Mouse (Mus musculus): Measurements from ENCODE around the gene Clpp. TPM values are rescaled to one million over a fixed set of nuclear protein-coding genes. Genes with fewer than 3 reads are reported as not detected.

Gene Clpp
- 10 to 100 TPM; 12.6 to 19.9 TPM for total RNA-seq (2023)

DNA sequence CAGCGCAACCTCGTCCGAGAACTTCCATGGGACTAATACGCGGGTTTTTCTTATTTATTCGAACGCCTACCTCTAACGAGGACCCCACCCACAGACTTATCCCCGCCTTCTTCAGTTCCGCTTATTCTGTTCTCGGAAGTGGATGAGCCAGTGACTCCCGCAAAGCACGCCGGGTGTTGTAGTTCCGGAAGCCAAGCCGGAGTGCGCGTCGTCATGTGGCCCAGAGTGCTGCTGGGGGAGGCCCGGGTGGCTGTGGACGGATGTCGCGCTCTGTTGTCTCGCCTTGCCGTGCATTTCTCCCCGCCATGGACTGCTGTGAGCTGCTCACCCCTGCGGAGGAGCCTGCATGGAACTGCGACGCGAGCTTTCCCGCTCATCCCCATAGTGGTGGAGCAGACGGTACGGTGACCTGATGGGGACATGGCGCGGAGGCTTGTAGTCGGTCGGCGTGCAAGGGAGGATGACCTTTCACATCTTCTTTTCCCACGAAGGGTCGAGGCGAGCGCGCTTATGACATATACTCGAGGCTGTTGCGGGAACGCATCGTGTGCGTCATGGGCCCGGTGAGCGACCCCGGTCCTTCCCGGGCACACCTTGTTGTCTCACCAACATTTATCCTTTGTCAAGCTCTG is at the start of gene Clpp:
TSS of gene Clpp (plus strand) at position 191 of the 632 bp plus-strand sequence.

DNA sequence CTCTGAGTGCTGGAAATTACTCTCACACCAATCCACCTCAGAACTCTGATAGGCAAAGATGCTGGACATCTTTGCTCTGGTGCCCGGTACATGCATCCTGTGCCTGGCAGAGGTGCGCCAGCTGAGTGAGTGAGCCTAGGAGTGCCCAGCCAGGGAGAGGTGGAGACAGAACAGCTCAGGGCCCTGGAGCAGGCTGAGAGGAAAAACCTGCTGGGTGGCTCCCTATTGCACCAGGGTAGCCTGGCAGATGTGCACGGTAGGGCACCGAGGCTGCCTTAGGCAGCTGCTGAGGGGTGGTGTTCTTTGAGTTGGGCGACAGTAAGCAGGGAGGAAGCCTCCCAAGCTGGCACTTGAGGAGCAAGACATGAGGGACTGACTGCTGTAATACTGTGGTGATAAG is 8.1 kb upstream of the Clpp start, which contains the start of gene Acer1:
TSS of gene Acer1 (minus strand) at position 114 of the 400 bp plus-strand sequence.

DNA sequence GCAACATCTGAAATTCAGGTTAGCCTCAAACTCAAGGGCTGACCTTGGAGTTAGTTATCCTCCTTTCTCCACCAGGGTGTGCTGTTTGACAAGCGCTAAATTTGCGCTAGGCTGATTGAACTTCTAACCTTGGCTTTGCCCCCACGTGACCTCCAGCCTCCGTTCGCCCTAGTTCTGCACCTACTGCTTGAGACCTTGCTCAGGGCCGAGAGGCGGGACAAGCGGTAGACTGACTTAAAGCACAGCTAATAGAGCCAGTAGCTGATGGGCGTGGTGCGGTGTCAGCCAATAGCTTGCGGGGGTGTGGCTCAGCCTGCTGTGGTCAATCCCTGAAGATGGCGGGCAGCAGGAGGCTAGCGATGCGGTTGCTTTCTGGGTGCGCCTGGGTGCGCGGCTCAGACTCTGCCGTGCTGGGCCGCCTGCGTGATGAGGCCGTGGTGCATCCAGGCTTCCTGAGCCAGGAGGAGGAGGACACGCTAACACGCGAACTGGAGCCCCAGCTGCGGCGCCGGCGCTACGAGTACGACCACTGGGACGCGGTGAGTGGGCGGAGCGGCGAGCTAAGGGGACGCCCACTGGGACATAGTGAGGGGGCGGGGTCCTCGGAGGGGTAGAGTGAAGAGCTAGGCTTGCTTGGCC is 7.0 kb downstream of the Clpp start, which contains the start of gene Alkbh7:
TSS of gene Alkbh7 (plus strand) at position 311 of the 639 bp plus-strand sequence.

DNA sequence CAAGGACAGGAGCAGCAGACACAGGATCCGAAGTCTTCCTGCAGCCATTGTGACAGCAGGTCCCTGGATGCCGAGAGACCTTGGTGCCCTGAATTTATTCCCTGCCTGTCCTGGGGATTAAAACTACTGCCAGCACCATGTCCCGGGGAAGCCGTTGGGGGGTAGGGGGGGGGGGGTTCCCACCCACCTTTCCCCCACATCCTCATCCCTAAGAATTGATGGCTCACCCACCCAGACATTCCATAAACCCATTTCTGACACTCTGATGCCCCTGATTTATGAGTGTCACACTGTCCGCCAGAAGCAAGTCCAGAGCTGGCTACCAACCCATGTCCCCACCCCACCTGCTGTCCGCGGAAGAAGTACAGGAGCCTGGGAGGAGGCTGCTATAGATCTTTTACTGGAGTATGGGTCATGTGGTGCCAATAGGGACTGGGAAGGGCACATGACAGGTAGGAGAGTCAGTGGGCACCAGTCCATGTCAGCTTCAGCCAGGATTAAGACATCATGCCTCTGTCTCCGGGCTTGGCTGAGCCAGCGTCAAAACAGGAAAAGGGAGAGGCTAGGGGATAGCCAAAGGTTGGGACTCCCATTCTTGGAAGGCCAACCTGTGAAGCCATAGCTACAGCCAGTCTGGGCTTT is 10.0 kb downstream of the Clpp start, which contains the start of gene Pspn:
TSS of gene Pspn (minus strand) at position 51 of the 642 bp plus-strand sequence.

DNA sequence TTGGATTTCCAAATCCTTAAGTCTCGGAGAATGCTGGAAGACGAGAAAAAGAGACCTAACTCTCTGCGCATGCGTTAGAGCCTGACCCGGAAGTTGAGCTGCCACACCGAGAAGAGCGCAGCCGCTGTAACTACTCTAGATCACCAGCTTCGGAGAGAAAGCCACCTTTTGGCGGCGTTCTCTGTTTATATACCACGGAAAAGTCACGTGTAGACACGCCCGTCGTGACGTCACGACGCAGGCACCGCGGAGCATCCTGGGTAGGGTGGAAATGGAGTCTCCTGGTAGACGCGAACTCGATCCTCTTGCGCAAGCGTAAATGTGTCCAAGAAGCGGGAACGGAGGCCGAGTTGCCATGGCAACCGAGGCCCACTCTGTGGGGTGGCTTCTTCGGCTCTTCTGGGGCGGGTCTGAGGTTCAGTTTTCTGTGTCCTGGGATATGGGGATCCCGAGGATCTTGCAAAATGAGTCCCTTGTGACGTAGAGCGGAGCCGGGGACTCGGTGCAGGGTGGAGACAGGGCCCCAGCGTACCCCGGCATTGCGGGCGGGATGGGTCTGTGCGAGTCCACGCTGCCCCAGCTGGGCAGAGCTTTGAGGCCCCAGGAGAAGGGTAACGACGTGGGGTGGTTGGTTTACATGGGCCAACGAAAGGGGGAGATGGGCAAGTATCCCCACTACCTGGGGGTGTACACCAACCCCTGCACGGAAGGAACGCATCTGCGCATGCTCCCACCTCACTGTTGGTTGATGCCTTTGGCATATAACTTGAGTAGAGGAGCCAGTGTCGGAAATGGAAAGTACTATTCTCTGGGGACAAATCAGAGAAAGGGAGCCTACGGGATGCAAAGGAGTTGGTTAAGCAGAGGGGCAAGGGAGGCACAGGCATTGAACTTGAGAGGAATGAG is 21.4 kb downstream of the Clpp start, which contains the start of the genes Gtf2f1 and Gm17949:
TSS of gene Gtf2f1 (minus strand) at position 53 of the 906 bp plus-strand sequence.
TSS of gene Gm17949 (plus strand) at position 234 of the 906 bp plus-strand sequence.

DNA sequence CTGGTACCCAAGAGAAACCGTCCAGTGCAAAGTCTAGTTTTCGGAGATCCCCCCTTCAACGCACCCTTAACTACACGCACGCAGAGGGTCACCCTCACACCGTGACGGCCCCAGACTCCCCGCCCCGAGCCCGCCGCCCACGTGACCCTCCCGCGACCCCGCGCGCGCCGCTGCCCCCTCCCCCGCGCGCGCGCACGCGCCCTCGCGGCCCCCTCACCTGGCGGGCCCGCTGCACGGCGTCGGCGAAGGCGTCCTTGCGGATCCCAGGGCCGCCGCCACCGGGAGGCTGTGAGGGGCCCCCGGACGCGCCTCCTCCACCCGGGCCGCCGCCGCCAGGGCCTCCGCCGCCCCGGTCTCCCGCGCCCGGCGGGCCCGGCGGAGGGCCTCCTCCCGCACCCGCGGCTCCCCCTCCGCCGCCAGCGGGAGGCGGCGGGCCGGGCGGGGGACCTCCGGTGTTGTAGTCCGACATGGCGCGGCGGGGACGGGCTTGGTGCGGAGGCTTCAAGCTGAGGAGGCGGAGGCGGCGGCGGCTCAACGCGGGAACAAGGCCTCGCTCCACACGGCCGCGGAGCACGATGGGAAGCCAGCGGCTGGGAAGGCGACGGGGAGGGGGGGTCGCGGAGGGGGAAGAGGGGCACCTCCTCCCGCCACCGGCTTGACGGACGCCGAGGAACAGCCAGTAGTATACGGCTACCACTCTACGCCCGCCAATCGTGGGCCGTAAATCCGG is 41.0 kb downstream of the Clpp start, which contains the start of gene Khsrp:
TSS of gene Khsrp (minus strand) at position 592 of the 730 bp plus-strand sequence.

DNA sequence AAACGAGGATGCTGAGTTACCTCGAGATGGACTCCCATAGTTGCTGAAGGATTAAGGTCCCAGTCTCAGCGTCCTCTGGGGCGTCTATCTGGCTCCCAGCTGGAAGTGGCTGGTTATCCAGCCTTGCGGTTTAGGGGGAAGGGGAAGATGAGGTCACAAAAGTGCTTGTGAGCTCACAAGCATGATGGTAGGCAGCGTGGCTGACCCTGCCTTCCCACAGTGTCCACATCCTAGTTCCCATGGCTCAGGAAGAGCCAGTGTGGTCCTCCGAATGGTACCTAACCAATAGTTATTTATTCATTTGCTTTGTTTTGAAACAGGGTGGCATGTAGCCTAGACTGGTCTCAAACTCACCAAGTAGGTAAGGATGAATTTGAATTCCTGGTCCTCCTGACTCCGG is 51.4 kb downstream of the Clpp start, which contains the start of gene Slc25a41:
TSS of gene Slc25a41 (minus strand) at position 101 of the 400 bp plus-strand sequence.

Other genes with a start within 250 kb of the Clpp start
- not detected for gene Nrtn, start 232.8 kb upstream of the Clpp start, total RNA-seq (2023)
- 10 to 100 TPM; 47.3 to 49.5 TPM for gene Dus3l, start 225.5 kb upstream of the Clpp start, total RNA-seq (2023)
- under 1 TPM; 0.42 to 0.70 TPM for gene Prr22, start 220.1 kb upstream of the Clpp start, total RNA-seq (2023)
- gene Rfx2, start 159.3 kb upstream of the Clpp start, total RNA-seq (2023): 10 to 100 TPM; 71.8 to 73.4 TPM
- not detected for gene Acsbg2, start 115.9 kb upstream of the Clpp start, total RNA-seq (2023)
- gene 1700061G19Rik, start 114.8 kb upstream of the Clpp start, total RNA-seq (2023): under 1 TPM in 1 of 2 experiments, not detected in 1; 0.24 TPM
- gene Mllt1, start 54.9 kb upstream of the Clpp start, total RNA-seq (2023): 10 to 100 TPM; 27.3 to 28.0 TPM
- gene Acer1, start 8.2 kb upstream of the Clpp start, total RNA-seq (2023): not detected
- 10 to 100 TPM; 11.1 to 12.4 TPM for gene Alkbh7, start 7.0 kb downstream of the Clpp start, total RNA-seq (2023)
- gene Pspn, start 9.7 kb downstream of the Clpp start, total RNA-seq (2023): 1 to 10 TPM in 1 of 2 experiments, not detected in 1; 1.6 TPM
- 10 to 100 TPM; 46.9 to 54.3 TPM for gene Gtf2f1, start 21.0 kb downstream of the Clpp start, total RNA-seq (2023)
- not detected for gene Gm17949, start 21.2 kb downstream of the Clpp start, total RNA-seq (2023)
- 100 to 1,000 TPM in 1 of 2 experiments, 10 to 100 TPM in 1; 98.9 to 101 TPM for gene Khsrp, start 41.2 kb downstream of the Clpp start, total RNA-seq (2023)
- gene Slc25a41, start 51.3 kb downstream of the Clpp start, total RNA-seq (2023): not detected
- gene Crb3, start 68.8 kb downstream of the Clpp start, total RNA-seq (2023): not detected
- gene Slc25a23, start 69.6 kb downstream of the Clpp start, total RNA-seq (2023): 1 to 10 TPM; 4.1 to 5.2 TPM
- 100 to 1,000 TPM; 114 to 120 TPM for gene Dennd1c, start 88.2 kb downstream of the Clpp start, total RNA-seq (2023)
- not detected for gene Tubb4a, start 97.5 kb downstream of the Clpp start, total RNA-seq (2023)
- 10 to 100 TPM; 15.9 to 16.5 TPM for gene Tnfsf9, start 115.0 kb downstream of the Clpp start, total RNA-seq (2023)
- not detected for gene Cd70, start 159.5 kb downstream of the Clpp start, total RNA-seq (2023)
- gene Tnfsf14, start 203.9 kb downstream of the Clpp start, total RNA-seq (2023): 1 to 10 TPM; 7.6 to 8.0 TPM
- 100 to 1,000 TPM; 192 to 277 TPM for gene C3, start 237.8 kb downstream of the Clpp start, total RNA-seq (2023)